Mouse (Mus musculus) embryonic facial prominence, embryonic 11.5 days (tissue): ENCODE measurements around the gene Adamts16. TPM values are rescaled to one million over a fixed set of nuclear protein-coding genes. Genes with fewer than 3 reads are reported as not detected.
A peak's percentile ranks its signal among the peaks of the same experiment; 100 is the strongest.

ENCODE experiments used
- ATAC-seq: fragments of 200-750 bp; cut with Nextera tagmentation; replicated peaks from 2 replicates; pipeline ENCODE4 v1.8.0; 2017; ENCODE audit warnings: low read depth; ENCODE audit not compliant: insufficient number of reproducible peaks, low FRiP score, low TSS enrichment
- DNase-seq: peaks from one replicate; pipeline ENCODE4 v3.0.0-alpha.2; 2015; ENCODE audit warnings: low spot score
- H3K27ac ChIP-seq: fragments of 300-500 bp; sonication (generic); replicated peaks from 2 replicates; pipeline ENCODE4 v1.5.1; 2014; ENCODE audit warnings: mild to moderate bottlenecking, low read depth, low read length, control low read depth
- H3K27me3 ChIP-seq: fragments of 300-500 bp; sonication (generic); 2 replicates; pipeline ENCODE4 v1.6.1; 2014; ENCODE audit warnings: mild to moderate bottlenecking, low read length, moderate library complexity, mixed read lengths; ENCODE audit not compliant: control insufficient read depth, insufficient read depth
- H3K36me3 ChIP-seq: fragments of 300-500 bp; sonication (generic); replicated peaks from 2 replicates; pipeline ENCODE4 v1.6.1; 2014; ENCODE audit warnings: low read depth, mild to moderate bottlenecking, low read length, moderate library complexity, mixed read lengths; ENCODE audit not compliant: control insufficient read depth, insufficient read depth
- H3K4me1 ChIP-seq: fragments of 300-500 bp; sonication (generic); 2 replicates; pipeline ENCODE4 v1.6.1; 2014; ENCODE audit warnings: low read length, mixed read lengths; ENCODE audit not compliant: control insufficient read depth, insufficient read depth
- H3K4me2 ChIP-seq: fragments of 300-500 bp; sonication (generic); 2 replicates; pipeline ENCODE4 v1.6.1; 2014; ENCODE audit warnings: low read depth, mild to moderate bottlenecking, control low read depth, low read length, moderate library complexity
- H3K4me3 ChIP-seq: fragments of 300-500 bp; sonication (generic); 2 replicates; pipeline ENCODE4 v1.5.1; 2014; ENCODE audit warnings: low read depth, low read length, control low read depth
- H3K9ac ChIP-seq: fragments of 300-500 bp; sonication (generic); replicated peaks from 2 replicates; pipeline ENCODE4 v1.6.1; 2014; ENCODE audit warnings: mild to moderate bottlenecking, control low read depth, low read length
- H3K9me3 ChIP-seq: fragments of 300-500 bp; sonication (generic); replicated peaks from 2 replicates; pipeline ENCODE4 v1.6.1; 2016; ENCODE audit warnings: mild to moderate bottlenecking, low read length, inconsistent platforms, mixed read lengths; ENCODE audit not compliant: control insufficient read depth
- WGBS: fragments of 180-500 bp; shearing (Covaris S2); extraction: QIAGEN DNeasy Blood & Tissue Kit; methylation state at CpG from one replicate; pipeline ENCODE4 v1.1.7; 2014; 5-methylcytosine and 5-hydroxymethylcytosine counted together
- polyA plus RNA-seq: library from polyadenylated mRNA; unstranded; fragments of >200 nt; fragmentation: Nextera tagmentation; extraction: Ambion mirVana; gene quantifications from 2 replicates; pipeline ENCODE4 v1.2.1, GENCODE M21; 2014

Adamts16 gene
- polyA plus RNA-seq, 1 experiment from 2014 or later = 0.53 TPM

GRCm38 (mm10) chr13:70698812-70699387 lies 142.7 kb downstream of the Adamts16 start:
- DNase-seq = no peak
- Histone ChIP-seq H3K9me3 (no peaks in the 10 kb centered on the region), H3K4me1 (no peaks in the 10 kb centered on the region), H3K9ac (no peak overlapping the region), H3K27me3 (no peaks in the 10 kb centered on the region), H3K4me3 (no peak overlapping the region), H3K4me2 (no peak overlapping the region), H3K36me3 (no peaks in the 10 kb centered on the region), H3K27ac (no peak overlapping the region)
- no peak for ATAC-seq
- WGBS = 80% methylated on average over 4 of the region's 4 CpGs

DNA sequence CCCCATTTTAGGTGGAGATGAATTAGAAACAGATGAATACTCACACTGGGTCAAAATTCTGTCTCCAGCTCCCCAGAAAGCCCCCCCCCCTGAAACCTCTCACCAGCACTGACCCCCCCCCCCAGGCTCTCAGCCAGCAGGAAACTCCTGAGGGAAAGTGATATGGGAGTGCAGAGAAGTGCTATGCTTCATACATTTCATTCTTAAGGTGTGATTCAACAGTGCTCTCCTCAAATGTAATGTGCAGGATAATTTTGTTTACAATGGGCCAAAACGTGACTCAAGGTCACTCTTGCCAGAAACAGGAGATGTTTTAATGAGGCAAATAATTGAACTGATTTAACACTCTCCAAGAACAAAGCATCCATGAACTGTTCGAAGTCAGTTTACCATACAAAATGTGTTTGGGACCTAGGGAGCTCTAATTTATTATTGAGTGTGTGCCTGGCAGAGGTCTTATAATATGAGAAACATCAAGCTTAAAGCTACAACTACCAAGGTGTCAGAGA lies 152.1 kb downstream of the Adamts16 start:
- no peaks in the 10 kb centered on the region for H3K27me3 ChIP-seq
- no peaks in the 10 kb centered on the region for H3K36me3 ChIP-seq
- H3K27ac ChIP-seq = no peak overlapping the region
- no peak overlapping the region for H3K4me3 ChIP-seq
- H3K4me1 ChIP-seq = no peaks in the 10 kb centered on the region
- no peaks in the 10 kb centered on the region for H3K9me3 ChIP-seq
- ATAC-seq (no peak), DNase-seq (no peak)
- 53% methylated on average over 2 of the region's 2 CpGs for WGBS
- no peak overlapping the region for H3K4me2 ChIP-seq
- H3K9ac ChIP-seq = no peak overlapping the region

GRCm38 (mm10) chr13:70685825-70686224 lies 155.8 kb downstream of the Adamts16 start:
- no peak overlapping the region for H3K27ac ChIP-seq
- no peaks in the 10 kb centered on the region for H3K36me3 ChIP-seq
- no peak overlapping the region for H3K4me3 ChIP-seq
- H3K4me2 ChIP-seq = no peak overlapping the region
- DNase-seq (no peak), ATAC-seq (no peak)
- no peaks in the 10 kb centered on the region for H3K9me3 ChIP-seq
- no peaks in the 10 kb centered on the region for H3K4me1 ChIP-seq
- H3K27me3 ChIP-seq = no peaks in the 10 kb centered on the region
- WGBS = 68% methylated on average over 5 of the region's 5 CpGs
- no peak overlapping the region for H3K9ac ChIP-seq

DNA sequence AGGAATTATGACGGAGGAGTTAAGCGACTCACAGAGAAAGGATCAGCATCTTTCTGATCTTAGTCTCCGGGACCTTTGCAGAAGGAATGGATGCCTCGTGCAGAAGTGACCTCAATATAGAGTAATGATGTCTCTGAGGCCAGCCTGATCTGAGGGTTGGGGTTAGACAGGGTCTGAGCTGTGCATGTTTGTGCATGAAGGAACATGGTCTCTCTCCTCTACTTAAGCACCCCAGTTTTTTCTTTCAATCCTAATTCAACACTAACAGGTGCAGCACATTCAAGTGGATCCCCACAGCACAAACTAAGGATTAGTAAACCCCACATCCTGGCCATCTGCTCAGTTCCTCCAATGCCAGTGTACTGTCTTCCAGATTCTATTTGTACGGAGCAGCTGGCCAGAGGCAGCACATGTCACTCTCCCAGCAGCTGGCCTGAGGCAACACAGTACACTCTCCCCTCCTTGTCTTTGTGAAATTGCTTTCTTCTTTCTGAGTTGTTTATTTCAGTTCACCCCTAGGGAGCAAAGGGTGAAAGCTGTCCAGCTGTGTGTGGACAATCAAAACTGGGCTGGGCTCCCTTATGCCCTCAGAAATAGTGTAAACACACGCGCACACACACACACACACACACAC lies 156.5 kb downstream of the Adamts16 start:
- H3K9ac ChIP-seq = no peak overlapping the region
- no peak overlapping the region for H3K27ac ChIP-seq
- H3K9me3 ChIP-seq = no peaks in the 10 kb centered on the region
- WGBS = 66% methylated on average over 7 of the region's 7 CpGs
- H3K4me3 ChIP-seq = no peak overlapping the region
- DNase-seq (peak; percentile 6), ATAC-seq (no peak)
- no peaks in the 10 kb centered on the region for H3K4me1 ChIP-seq
- H3K4me2 ChIP-seq = no peak overlapping the region
- no peaks in the 10 kb centered on the region for H3K36me3 ChIP-seq
- H3K27me3 ChIP-seq = no peaks in the 10 kb centered on the region

DNA sequence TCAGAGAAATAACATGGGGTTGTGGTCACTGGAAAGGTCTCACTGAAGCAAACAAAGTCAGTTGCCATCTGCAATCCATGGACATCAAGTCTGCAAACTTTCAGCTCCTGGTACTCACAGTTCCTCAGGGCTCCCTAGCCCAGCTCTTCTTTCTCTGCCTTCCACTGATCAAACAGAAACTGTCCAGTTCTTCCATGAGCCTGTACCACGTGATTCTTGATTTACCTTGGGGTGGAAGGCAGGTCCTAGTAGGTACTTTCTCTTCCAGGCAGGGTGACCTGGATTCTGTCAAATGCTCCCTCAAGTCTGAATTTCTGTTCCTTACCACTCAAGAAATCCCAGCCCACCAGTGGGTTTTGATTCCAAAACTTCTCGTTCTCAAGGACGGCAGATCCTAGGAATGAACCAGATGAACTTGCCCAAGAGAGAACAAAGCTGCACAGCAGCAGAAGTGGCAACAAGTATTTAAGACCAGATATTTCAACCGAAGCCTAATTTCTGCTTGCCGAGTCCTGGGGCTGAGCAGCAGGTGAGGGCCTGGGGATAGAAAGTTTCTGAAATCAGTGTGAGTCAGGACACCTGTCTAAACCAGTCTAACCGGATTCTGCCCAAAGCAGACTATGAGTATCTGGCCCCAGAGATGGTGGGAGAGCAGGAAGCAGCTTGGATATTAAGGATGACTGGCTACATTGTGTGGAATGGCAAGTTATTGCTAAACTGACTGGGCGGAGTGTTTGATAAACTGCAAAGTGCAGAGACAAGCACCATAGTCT lies 160.0 kb downstream of the Adamts16 start:
- 73% methylated on average over 7 of the region's 7 CpGs for WGBS
- no peaks in the 10 kb centered on the region for H3K27me3 ChIP-seq
- H3K36me3 ChIP-seq = no peaks in the 10 kb centered on the region
- H3K4me1 ChIP-seq = no peaks in the 10 kb centered on the region
- no peaks in the 10 kb centered on the region for H3K9me3 ChIP-seq
- H3K4me2 ChIP-seq = no peak overlapping the region
- H3K27ac ChIP-seq = no peak overlapping the region
- ATAC-seq (no peak), DNase-seq (peak; percentile 37)
- no peak overlapping the region for H3K4me3 ChIP-seq
- H3K9ac ChIP-seq = no peak overlapping the region

DNA sequence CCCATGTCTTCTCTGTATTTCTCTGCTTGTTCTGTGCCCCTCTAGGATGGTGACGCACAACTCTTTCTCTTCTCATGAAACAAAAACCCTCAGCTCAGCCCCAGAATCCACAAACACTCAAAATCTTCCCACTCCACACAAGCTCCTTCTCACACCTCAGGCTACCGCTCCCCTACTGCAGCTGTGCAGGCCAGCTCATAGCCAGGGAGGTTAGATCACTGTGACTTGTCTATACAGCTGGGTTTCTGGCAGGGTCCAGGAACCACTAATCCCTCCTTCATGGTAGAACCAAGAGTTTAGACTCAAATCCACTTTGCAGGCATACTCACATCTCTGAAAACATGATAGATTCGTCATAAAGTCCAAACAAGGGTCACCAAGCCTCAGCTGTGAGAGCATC lies 161.3 kb downstream of the Adamts16 start:
- no peak for ATAC-seq

More for the DNA sequence above, 161.3 kb downstream of the Adamts16 start:
- no peak overlapping the region for H3K9ac ChIP-seq
- no peak overlapping the region for H3K4me3 ChIP-seq
- H3K9me3 ChIP-seq = no peaks in the 10 kb centered on the region
- no peak for DNase-seq
- H3K27me3 ChIP-seq = no peaks in the 10 kb centered on the region
- H3K4me2 ChIP-seq = no peak overlapping the region
- no peaks in the 10 kb centered on the region for H3K36me3 ChIP-seq
- WGBS = 92% methylated on average over 3 of the region's 3 CpGs
- no peaks in the 10 kb centered on the region for H3K4me1 ChIP-seq
- H3K27ac ChIP-seq = no peak overlapping the region
